Mouse (Mus musculus) hindbrain, embryonic 14.5 days (tissue): ENCODE measurements at regions not wholly inside any gene's neighbourhood (a gene's known extent, or its start where the extent isn't known, plus 50 kb on each side); places are given as distances from the start of the nearest gene placed in this dataset.

Experiments
- ATAC-seq: fragments of 200-750 bp; cut with Nextera tagmentation; 2 replicates; pipeline ENCODE4 v1.8.0; 2017; ENCODE audit warnings: moderate number of reproducible peaks, mild to moderate bottlenecking, moderate TSS enrichment, moderate library complexity; ENCODE audit not compliant: low FRiP score
- DNase-seq: peaks from one replicate; pipeline ENCODE4 v3.0.0-alpha.2; 2015; ENCODE audit warnings: low spot score
- H3K27ac ChIP-seq: fragments of 300-500 bp; sonication (generic); 2 replicates; pipeline ENCODE4 v1.5.1; 2014; ENCODE audit warnings: mild to moderate bottlenecking, moderate library complexity
- H3K27me3 ChIP-seq: fragments of 300-500 bp; sonication (generic); 2 replicates; pipeline ENCODE4 v1.6.1; 2014; ENCODE audit warnings: mild to moderate bottlenecking, low read length, mixed read lengths; ENCODE audit not compliant: control insufficient read depth, insufficient read depth
- H3K36me3 ChIP-seq: fragments of 300-500 bp; sonication (generic); replicated peaks from 2 replicates; pipeline ENCODE4 v1.6.1; 2014; ENCODE audit not compliant: control insufficient read depth, insufficient read depth
- H3K4me1 ChIP-seq: fragments of 300-500 bp; sonication (generic); replicated peaks from 2 replicates; pipeline ENCODE4 v1.6.1; 2014; ENCODE audit warnings: antibody characterized with exemption, low read length, mixed read lengths; ENCODE audit not compliant: control insufficient read depth, insufficient read depth
- H3K4me2 ChIP-seq: fragments of 300-500 bp; sonication (generic); replicated peaks from 2 replicates; pipeline ENCODE4 v1.6.1; 2014; ENCODE audit warnings: mild to moderate bottlenecking, moderate library complexity
- H3K4me3 ChIP-seq: fragments of 300-500 bp; sonication (generic); replicated peaks from 2 replicates; pipeline ENCODE4 v1.5.1; 2014; ENCODE audit warnings: mild to moderate bottlenecking, low read length
- H3K9ac ChIP-seq: fragments of 300-500 bp; sonication (generic); 2 replicates; pipeline ENCODE4 v1.6.1; 2014
- H3K9me3 ChIP-seq: fragments of 300-500 bp; sonication (generic); 2 replicates; pipeline ENCODE4 v1.6.1; 2016; ENCODE audit warnings: low read length; ENCODE audit not compliant: control insufficient read depth
- WGBS: fragments of 180-500 bp; shearing (Covaris S2); extraction: QIAGEN DNeasy Blood & Tissue Kit; methylation state at CpG from one replicate; pipeline ENCODE4 v1.1.7; 2014; 5-methylcytosine and 5-hydroxymethylcytosine counted together

GRCm38 (mm10) chr4:74466081-74466480 lies 223.8 kb downstream of the Kdm4c start:
- Histone ChIP-seq H3K27ac (no peak overlapping the region), H3K9me3 (no peaks in the 10 kb centered on the region), H3K9ac (no peak overlapping the region), H3K4me2 (no peak overlapping the region), H3K4me1 (no peaks in the 10 kb centered on the region), H3K36me3 (no peaks in the 10 kb centered on the region), H3K4me3 (no peak overlapping the region), H3K27me3 (no peaks in the 10 kb centered on the region)
- DNase-seq (no peak), ATAC-seq (0 out of 2 replicates have a peak, but pooled peaks have one; percentile 27)
- WGBS = 60% methylated on average over 3 of the region's 3 CpGs

- Histone ChIP-seq H3K27me3 (no peaks in the 10 kb centered on the region), H3K4me2 (no peak overlapping the region), H3K4me3 (no peak overlapping the region), H3K36me3 (no peaks in the 10 kb centered on the region), H3K27ac (no peak overlapping the region), H3K9ac (no peak overlapping the region), H3K9me3 (no peaks in the 10 kb centered on the region), H3K4me1 (no peaks in the 10 kb centered on the region)
- ATAC-seq (0 out of 2 replicates have a peak, but pooled peaks have one; percentile 17), DNase-seq (no peak)
- WGBS = 87% methylated on average over 5 of the region's 5 CpGs
Measured at GRCm38 (mm10) chr4:74512489-74512888, 270.2 kb downstream of the Kdm4c start.

GRCm38 (mm10) chr4:74553888-74554287 lies 311.6 kb downstream of the Kdm4c start:
- no peak overlapping the region for H3K4me3 ChIP-seq
- no peak for ATAC-seq
- H3K27ac ChIP-seq = no peak overlapping the region
- no peak for DNase-seq
- H3K4me2 ChIP-seq = no peak overlapping the region
- no peaks in the 10 kb centered on the region for H3K36me3 ChIP-seq
- no peaks in the 10 kb centered on the region for H3K4me1 ChIP-seq
- no peaks in the 10 kb centered on the region for H3K9me3 ChIP-seq
- no peaks in the 10 kb centered on the region for H3K27me3 ChIP-seq
- 69% methylated on average over 1 of the region's 1 CpGs for WGBS
- H3K9ac ChIP-seq = no peak overlapping the region

GRCm38 (mm10) chr4:74563565-74563964 lies 321.3 kb downstream of the Kdm4c start:
- peak; percentile 84 for DNase-seq
- WGBS = 17% methylated on average over 2 of the region's 2 CpGs
- no peak overlapping the region for H3K9ac ChIP-seq
- H3K27ac ChIP-seq = no peak overlapping the region
- H3K27me3 ChIP-seq = no peaks in the 10 kb centered on the region
- no peaks in the 10 kb centered on the region for H3K36me3 ChIP-seq
- no peak for ATAC-seq
- no peak overlapping the region for H3K4me2 ChIP-seq
- no peaks in the 10 kb centered on the region for H3K9me3 ChIP-seq
- H3K4me3 ChIP-seq = no peak overlapping the region
- no peaks in the 10 kb centered on the region for H3K4me1 ChIP-seq

- H3K27me3 ChIP-seq = no peaks in the 10 kb centered on the region
- 88% methylated on average over 1 of the region's 1 CpGs for WGBS
- H3K9me3 ChIP-seq = no peaks in the 10 kb centered on the region
- H3K9ac ChIP-seq = no peak overlapping the region
- no peak for DNase-seq
- no peak overlapping the region for H3K4me2 ChIP-seq
- H3K4me1 ChIP-seq = no peaks in the 10 kb centered on the region
- no peak for ATAC-seq
- no peaks in the 10 kb centered on the region for H3K36me3 ChIP-seq
- no peak overlapping the region for H3K4me3 ChIP-seq
- no peak overlapping the region for H3K27ac ChIP-seq
Measured at GRCm38 (mm10) chr4:74586400-74586799, 344.1 kb downstream of the Kdm4c start.

- ATAC-seq (no peak), DNase-seq (no peak)
- no peak overlapping the region for H3K9ac ChIP-seq
- H3K27ac ChIP-seq = no peak overlapping the region
- no peak overlapping the region for H3K4me2 ChIP-seq
- no peaks in the 10 kb centered on the region for H3K36me3 ChIP-seq
- H3K4me3 ChIP-seq = no peak overlapping the region
- no peaks in the 10 kb centered on the region for H3K27me3 ChIP-seq
- H3K9me3 ChIP-seq = no peaks in the 10 kb centered on the region
- no peaks in the 10 kb centered on the region for H3K4me1 ChIP-seq
Measured at GRCm38 (mm10) chr4:74587125-74587524, 344.8 kb downstream of the Kdm4c start.

GRCm38 (mm10) chr4:74588761-74589160 lies 346.5 kb downstream of the Kdm4c start:
- Histone ChIP-seq H3K4me1 (no peaks in the 10 kb centered on the region), H3K9me3 (no peaks in the 10 kb centered on the region), H3K9ac (no peak overlapping the region), H3K36me3 (no peaks in the 10 kb centered on the region), H3K4me3 (no peak overlapping the region), H3K4me2 (no peak overlapping the region), H3K27me3 (no peaks in the 10 kb centered on the region), H3K27ac (no peak overlapping the region)
- DNase-seq = no peak
- ATAC-seq = no peak

- Histone ChIP-seq H3K9ac (no peak overlapping the region), H3K4me1 (no peaks in the 10 kb centered on the region), H3K4me3 (no peak overlapping the region), H3K36me3 (no peaks in the 10 kb centered on the region), H3K4me2 (no peak overlapping the region), H3K27ac (no peak overlapping the region), H3K9me3 (no peaks in the 10 kb centered on the region), H3K27me3 (no peaks in the 10 kb centered on the region)
- 56% methylated on average over 3 of the region's 3 CpGs for WGBS
- ATAC-seq (no peak), DNase-seq (no peak)
Measured at GRCm38 (mm10) chr4:74613032-74613431, 370.7 kb downstream of the Kdm4c start.
